Mouse (Mus musculus) cerebellum, postnatal 10 days (tissue): ENCODE data around the gene Dnm3.
A peak's percentile ranks its signal among the peaks of the same experiment; 100 is the strongest.

Experiments used
- DNase-seq, 2 experiments: peaks; one replicate each; pipeline ENCODE4 v3.0.0; 2021; ENCODE audit warnings: mixed read lengths in 2 of 2

Dnm3 gene

DNA sequence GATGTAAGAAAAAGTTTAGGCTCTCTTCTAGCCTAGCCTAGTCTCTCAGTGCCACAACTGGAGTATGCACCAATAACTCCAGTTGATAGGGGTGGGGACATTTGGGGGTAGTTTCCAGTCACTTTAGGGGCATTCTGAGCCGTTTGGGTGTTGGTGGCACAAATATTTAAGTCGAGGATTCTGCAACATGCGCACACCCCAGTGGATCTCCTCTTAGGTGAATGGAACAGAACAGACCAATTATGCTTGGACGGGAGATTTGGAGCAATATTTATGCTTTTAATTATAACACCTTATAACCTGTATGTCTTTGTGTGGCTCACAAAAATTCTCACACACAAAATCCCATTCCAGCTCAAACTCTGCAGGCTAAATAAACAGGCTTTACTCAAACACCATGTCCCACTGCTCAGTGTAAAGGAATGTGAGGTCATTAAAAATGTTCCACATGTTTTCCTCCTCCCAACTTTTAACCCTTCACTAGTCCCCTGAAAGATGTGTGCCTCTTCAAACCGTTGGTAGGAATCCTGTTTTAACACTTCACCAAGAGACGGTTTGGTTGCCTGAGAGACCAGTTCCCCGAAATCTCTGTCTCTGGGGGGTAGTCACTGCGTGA, 462.5 kb downstream of the Dnm3 start:
- no peak for DNase-seq

- DNase-seq = no peak
These were observed 464.3 kb downstream of the Dnm3 start for GRCm38 (mm10) chr1:162013561-162013960.

GRCm38 (mm10) chr1:162011523-162012245, 466.1 kb downstream of the Dnm3 start:
- DNase-seq = no peak

DNA sequence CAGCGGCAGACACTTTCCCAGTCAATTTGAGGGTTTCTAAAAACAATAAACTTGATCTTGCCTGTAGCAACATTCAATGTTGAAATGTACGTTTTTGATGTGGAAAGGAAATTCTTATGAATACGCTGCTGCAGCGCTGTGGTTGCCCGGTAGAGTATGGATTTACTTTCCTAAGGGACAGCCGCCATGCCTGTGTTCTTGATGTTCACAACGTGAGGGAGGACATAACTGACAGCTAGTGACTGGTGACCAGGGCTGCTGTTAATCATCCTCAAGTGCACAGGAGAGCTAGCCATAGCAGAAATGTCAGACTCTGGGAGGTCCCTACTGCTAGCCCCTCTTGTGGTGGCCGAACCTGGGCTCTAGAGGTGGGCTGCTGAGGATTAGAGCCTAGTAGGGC, 468.7 kb downstream of the Dnm3 start:
- DNase-seq = no peak

DNA sequence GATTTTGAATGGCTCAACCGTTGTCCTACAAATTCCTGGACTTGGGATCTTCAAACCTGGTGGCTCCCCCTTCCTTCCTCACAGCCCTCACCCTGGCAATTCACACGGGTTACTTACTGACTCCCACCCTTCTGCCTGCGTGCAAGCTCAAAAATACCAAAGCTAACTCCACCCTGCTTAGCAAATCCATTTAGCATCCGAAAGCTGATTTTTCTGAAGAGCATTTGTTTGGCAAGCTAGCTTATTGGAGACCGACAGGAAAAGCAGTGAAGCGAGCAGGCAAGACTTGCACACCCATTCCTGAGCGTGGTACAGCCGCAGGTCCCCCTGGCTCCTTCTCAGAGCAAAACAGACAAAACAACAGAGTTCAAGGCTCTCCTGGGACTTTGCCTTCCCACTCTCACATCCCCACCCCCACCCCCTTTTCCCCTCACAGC, 469.2 kb downstream of the Dnm3 start:
- no peak for DNase-seq

DNA sequence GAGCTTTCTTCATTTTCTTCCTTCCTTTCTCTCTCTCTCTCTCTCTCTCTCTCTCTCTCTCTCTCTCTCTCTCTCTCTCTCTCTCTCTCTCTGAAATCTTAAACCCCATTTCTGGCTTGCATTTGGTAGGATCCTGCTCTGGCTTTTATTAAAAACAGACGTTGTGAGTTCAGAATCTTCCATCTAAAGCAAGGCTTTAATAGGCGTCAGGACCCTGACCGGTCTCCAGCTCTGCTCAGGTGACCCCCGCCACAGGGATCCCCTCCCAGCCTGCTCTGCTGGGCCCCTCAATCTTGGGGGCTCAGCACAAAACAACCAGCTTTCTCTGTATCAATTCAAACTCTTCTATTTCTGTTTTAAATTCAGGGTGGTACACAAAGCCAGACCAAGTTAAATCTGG, 469.6 kb downstream of the Dnm3 start:
- DNase-seq = no peak

GRCm38 (mm10) chr1:162006109-162006508, 471.7 kb downstream of the Dnm3 start:
- DNase-seq = no peak

GRCm38 (mm10) chr1:162004821-162005770, 472.7 kb downstream of the Dnm3 start:
- DNase-seq = peak; percentile 27 to 28

- no peak for DNase-seq
These were observed 473.4 kb downstream of the Dnm3 start for GRCm38 (mm10) chr1:162004518-162004780.

- no peak for DNase-seq
These were observed 473.9 kb downstream of the Dnm3 start for GRCm38 (mm10) chr1:162003729-162004517.

DNA sequence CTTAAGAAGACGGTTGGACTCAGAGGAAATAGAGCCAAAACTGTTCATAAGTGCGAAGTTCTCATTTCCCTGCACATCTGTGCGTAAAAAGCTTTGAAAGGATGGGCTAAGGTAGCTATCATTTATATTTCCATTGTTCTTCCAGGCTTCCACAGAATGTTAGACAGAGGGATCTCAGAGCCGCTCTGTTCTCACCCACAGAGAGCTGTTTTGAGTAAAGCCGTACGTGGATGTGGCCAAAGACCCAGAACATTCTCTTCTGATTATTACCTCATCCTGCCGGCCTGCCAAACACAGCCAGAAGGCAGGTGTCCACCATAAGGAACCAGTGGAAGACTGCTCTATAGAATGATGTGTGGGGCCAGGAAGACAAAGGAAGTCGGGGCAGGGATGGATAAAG, 476.5 kb downstream of the Dnm3 start:
- peak; percentile 15 to 18 for DNase-seq

GRCm38 (mm10) chr1:161999882-162000371, 477.9 kb downstream of the Dnm3 start:
- peak; percentile 66 to 88 for DNase-seq

DNA sequence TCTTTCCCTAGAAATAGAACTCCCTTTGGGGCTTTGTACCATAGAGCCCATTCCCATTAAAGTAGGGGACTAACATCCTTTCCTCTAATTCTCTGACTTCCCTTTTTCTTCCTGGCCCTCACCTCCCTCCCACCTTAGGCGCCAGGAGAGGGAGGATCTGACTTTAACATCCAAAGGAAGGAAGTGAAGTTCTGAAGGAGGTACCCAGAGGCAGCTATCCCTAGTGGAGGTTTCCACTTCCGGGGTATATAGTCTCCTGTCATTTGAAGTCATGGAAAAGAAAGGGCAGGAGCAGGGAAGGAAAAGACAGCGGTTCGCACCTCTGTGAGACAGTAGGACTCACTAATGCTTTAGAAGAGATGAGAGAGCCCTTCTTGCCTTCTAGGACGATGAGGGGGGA, 478.5 kb downstream of the Dnm3 start:
- no peak for DNase-seq

GRCm38 (mm10) chr1:161998781-161999180, 479.1 kb downstream of the Dnm3 start:
- no peak for DNase-seq

- no peak for DNase-seq
These were observed 485.4 kb downstream of the Dnm3 start for GRCm38 (mm10) chr1:161992389-161992788.

GRCm38 (mm10) chr1:161991846-161992245, 486.0 kb downstream of the Dnm3 start:
- DNase-seq = no peak

DNA sequence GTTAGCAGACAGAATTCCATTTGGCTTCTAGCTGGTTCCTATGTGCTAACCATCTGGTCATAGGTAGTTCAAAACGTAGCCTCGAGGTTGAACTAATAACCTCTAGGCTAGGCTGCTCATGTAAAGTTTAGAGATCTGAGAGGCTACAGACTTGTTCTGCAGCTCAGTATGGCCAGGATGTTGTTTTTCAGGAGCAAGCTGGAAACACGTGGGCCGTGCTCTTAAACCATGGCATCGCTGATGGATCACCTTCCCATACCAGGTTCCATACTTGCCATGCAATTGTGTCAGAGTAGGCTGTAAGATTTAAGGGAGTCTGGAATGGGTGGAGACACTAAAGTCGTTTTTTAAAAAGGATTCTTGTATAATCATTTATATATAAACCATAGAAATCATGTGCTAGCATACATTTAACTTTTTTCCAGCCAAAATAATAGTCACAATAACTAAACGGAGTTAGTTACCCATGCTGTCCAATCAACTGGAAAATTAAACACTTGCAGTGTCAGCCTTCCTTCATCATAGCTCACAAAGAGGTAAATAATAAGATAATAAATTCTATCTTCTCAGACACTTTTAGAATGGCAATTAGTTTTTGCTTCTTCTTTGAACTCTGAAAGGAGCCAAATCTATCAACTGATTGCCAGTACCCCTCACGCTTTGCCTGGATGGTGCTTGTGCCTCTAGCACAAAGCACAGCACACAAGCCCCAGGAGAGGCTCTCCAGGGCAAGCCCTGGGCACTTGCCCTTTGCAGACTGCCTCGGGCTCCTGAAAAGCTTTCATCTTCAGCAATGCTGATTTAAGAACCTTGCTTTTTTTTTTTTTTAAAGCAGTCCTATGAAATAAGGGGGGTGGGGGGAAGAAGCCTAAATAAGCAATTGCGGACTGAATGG, 486.9 kb downstream of the Dnm3 start:
- no peak for DNase-seq

DNA sequence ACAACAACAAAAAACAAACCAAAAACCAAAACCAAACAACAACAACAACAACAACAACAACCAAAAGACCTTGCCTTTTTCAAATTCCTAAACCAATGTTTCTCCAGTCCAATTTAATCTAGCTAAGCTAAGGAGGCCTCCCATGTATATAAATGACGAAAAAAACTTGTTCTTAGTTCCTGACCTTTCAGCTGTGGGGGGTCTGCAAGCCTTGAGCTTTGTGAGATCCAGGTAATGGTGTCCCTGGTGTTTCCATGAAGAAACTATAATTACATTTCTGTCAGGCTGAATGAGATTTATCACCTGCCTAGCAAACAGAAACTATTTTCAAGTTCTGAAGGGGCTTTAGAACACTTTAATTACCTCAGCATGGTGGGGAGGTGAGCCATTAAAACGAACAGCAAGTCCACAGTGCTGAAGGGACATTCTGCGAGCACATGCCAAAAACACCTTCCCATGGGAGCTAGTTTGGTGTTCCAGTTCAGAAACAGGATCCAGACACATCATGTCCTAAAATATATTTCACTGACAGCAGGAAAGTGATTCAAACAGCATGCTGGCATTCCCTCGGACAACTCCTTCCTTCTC, 493.8 kb downstream of the Dnm3 start:
- peak in 1 of 2 experiments; percentile 29 for DNase-seq

DNA sequence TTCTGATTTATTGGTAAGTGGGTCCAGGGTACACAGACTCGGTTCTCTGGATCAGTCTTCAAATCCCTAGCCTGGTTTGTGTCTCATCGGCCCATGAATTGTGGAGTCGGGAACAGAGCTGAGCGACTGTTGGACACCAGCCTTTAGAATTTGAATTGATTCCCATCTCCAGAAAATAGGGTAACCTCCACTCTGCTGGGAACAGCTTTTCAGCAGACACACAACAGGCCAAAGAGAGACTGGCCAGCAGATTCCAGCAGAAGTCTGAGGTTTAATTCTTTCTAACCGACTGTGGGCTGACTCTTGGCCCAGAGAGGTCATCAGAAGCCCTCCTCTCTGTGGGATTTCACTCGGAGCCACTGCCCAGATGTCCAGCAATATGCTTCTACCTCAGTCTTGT, 494.4 kb downstream of the Dnm3 start:
- no peak for DNase-seq

DNA sequence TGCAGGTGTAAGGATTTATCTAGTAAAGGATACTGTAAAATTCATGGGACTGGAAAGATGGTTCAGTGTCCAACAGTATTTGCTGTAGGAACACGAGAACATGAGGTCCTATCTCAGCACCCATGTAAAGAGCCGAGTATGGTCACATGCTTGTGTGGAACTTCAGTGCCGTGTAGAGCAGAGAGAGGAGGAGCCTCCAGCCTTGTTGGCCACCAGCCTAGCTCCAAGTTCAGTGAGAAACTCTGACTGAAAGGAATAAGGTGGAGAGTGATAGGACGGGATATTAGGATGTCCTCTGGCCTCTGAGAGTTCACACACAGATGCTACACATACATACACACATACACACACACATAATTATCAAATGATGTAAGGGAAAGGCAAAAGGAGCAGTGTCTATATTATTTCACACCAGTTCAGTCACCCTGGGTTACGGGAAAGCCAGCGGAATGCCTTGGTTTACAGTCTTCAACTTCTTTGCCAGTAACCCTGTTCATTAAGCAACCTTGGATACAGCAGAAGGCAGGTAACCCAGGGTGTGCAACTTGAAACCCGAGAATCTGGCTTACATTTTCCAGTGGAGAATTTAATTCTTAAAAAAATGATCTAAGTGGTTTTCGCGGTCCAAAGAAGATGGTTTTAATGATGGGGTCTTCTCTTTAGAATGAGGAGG, 497.1 kb downstream of the Dnm3 start:
- no peak for DNase-seq

- DNase-seq = no peak
These were observed 497.8 kb downstream of the Dnm3 start for GRCm38 (mm10) chr1:161980046-161980445.
